Mouse (Mus musculus): Measurements from ENCODE around the gene Iqcg.

Iqcg gene

GRCm38 (mm10) chr16:33053141-33053540 lies 2.9 kb downstream of the Iqcg start:
- no peak for DNase-seq (ENCODE audit: low read depth, low spot score)

GRCm38 (mm10) chr16:33049809-33050208 lies 6.2 kb downstream of the Iqcg start:
- DNase-seq (ENCODE audit: low read depth, low spot score) = no peak

GRCm38 (mm10) chr16:33048686-33049085 lies 7.3 kb downstream of the Iqcg start:
- DNase-seq (ENCODE audit: low read depth, low spot score) = no peak

- DNase-seq (ENCODE audit: low read depth, low spot score) = no peak
Observed at GRCm38 (mm10) chr16:33048004-33048403, 8.0 kb downstream of the Iqcg start.

- DNase-seq (ENCODE audit: low read depth, low spot score) = no peak
Observed at GRCm38 (mm10) chr16:33043268-33043667, 12.8 kb downstream of the Iqcg start.

GRCm38 (mm10) chr16:33042682-33043081 lies 13.3 kb downstream of the Iqcg start:
- DNase-seq (ENCODE audit: low read depth, low spot score) = no peak

- no peak for DNase-seq (ENCODE audit: low read depth, low spot score)
Observed at GRCm38 (mm10) chr16:33036006-33036405, 20.0 kb downstream of the Iqcg start.

- DNase-seq (ENCODE audit: low read depth, low spot score) = no peak
Observed at GRCm38 (mm10) chr16:33026357-33026756, 29.7 kb downstream of the Iqcg start.

- no peak for DNase-seq (ENCODE audit: low read depth, low spot score)
Observed at GRCm38 (mm10) chr16:33024456-33025104, 31.4 kb downstream of the Iqcg start.

GRCm38 (mm10) chr16:33023750-33024149 lies 32.3 kb downstream of the Iqcg start:
- peak; percentile 65 for DNase-seq (ENCODE audit: low read depth, low spot score)

GRCm38 (mm10) chr16:33021381-33021780 lies 34.6 kb downstream of the Iqcg start:
- no peak for DNase-seq (ENCODE audit: low read depth, low spot score)

- no peak for DNase-seq (ENCODE audit: low read depth, low spot score)
Observed at GRCm38 (mm10) chr16:33019117-33019770, 36.8 kb downstream of the Iqcg start.

- no peak for DNase-seq (ENCODE audit: low read depth, low spot score)
Observed at GRCm38 (mm10) chr16:33017677-33018349, 38.2 kb downstream of the Iqcg start.

GRCm38 (mm10) chr16:33015986-33016385 lies 40.0 kb downstream of the Iqcg start:
- no peak for DNase-seq (ENCODE audit: low read depth, low spot score)

- no peak for DNase-seq (ENCODE audit: low read depth, low spot score)
Observed at GRCm38 (mm10) chr16:33015396-33015907, 40.6 kb downstream of the Iqcg start.

- no peak for DNase-seq (ENCODE audit: low read depth, low spot score)
Observed at GRCm38 (mm10) chr16:33014921-33015320, 41.1 kb downstream of the Iqcg start.

- no peak for DNase-seq (ENCODE audit: low read depth, low spot score)
Observed at GRCm38 (mm10) chr16:33013801-33014200, 42.2 kb downstream of the Iqcg start.

- DNase-seq (ENCODE audit: low read depth, low spot score) = no peak
Observed at GRCm38 (mm10) chr16:33010166-33010565, 45.9 kb downstream of the Iqcg start.

GRCm38 (mm10) chr16:33007436-33007835 lies 48.6 kb downstream of the Iqcg start:
- no peak for DNase-seq (ENCODE audit: low read depth, low spot score)

- DNase-seq (ENCODE audit: low read depth, low spot score) = no peak
Observed at GRCm38 (mm10) chr16:33006888-33007287, 49.1 kb downstream of the Iqcg start.

GRCm38 (mm10) chr16:33005216-33005615 lies 50.8 kb downstream of the Iqcg start:
- DNase-seq (ENCODE audit: low read depth, low spot score) = no peak

- DNase-seq (ENCODE audit: low read depth, low spot score) = no peak
Observed at GRCm38 (mm10) chr16:32992158-32992557, 63.9 kb downstream of the Iqcg start.

- no peak for DNase-seq (ENCODE audit: low read depth, low spot score)
Observed at GRCm38 (mm10) chr16:32984631-32985030, 71.4 kb downstream of the Iqcg start.

Data from WW6 (cell line).